Mouse (Mus musculus): ENCODE results near the gene Shisa6. TPM values are rescaled to one million over a fixed set of nuclear protein-coding genes. Genes with fewer than 3 reads are reported as not detected.
"Not testable (repeated sequence)": the region's sequence is repeated elsewhere in the genome, so short reads cannot be mapped to it uniquely, and the experiment has no call there.

Shisa6 gene
- polyA plus RNA-seq, 1 experiment from 2014 or later = 2.9 TPM

DNA sequence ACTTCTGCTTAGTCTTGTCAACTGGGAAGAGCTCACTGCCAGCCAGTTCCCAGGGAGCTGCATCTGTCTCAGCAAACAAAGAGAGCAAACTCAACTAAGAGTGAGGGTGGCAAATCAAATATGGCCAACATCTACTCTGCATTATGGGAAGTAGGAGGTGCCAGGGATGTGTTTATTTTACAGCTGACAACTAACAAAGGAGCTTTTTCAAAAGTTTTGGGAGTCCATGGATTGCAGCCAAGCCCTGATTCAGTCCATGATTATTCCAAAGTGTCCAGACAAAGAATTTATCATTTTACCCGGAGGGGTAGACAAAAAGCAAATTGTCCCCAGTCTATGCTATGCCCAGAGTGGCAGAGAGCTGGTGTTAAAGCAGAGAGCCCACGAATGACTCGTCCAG lies 107.5 kb downstream of the Shisa6 start:
- H3K9ac ChIP-seq (replicated peaks; ENCODE audit: low read length) = no peak overlapping the region
- ATAC-seq (ENCODE audit: low FRiP score, low TSS enrichment) = no peak
- H3K9me3 ChIP-seq (ENCODE audit: control insufficient read depth, low read length) = no peaks in the 10 kb centered on the region
- DNase-seq = no peak
- no peaks in the 10 kb centered on the region for H3K4me1 ChIP-seq (ENCODE audit: control insufficient read depth, insufficient read depth, low read length)
- no peaks in the 10 kb centered on the region for H3K27me3 ChIP-seq (ENCODE audit: control insufficient read depth, insufficient read depth, low read length)
- WGBS = 55% methylated on average over 3 of the region's 3 CpGs
- H3K36me3 ChIP-seq (ENCODE audit: control insufficient read depth, insufficient read depth, low read length) = no peaks in the 10 kb centered on the region
- no peak overlapping the region for H3K27ac ChIP-seq (replicated peaks; ENCODE audit: low read depth, low read length)
- H3K4me2 ChIP-seq (ENCODE audit: low read length) = no peak overlapping the region
- no peak overlapping the region for H3K4me3 ChIP-seq (replicated peaks; ENCODE audit: low read depth, low read length)

DNA sequence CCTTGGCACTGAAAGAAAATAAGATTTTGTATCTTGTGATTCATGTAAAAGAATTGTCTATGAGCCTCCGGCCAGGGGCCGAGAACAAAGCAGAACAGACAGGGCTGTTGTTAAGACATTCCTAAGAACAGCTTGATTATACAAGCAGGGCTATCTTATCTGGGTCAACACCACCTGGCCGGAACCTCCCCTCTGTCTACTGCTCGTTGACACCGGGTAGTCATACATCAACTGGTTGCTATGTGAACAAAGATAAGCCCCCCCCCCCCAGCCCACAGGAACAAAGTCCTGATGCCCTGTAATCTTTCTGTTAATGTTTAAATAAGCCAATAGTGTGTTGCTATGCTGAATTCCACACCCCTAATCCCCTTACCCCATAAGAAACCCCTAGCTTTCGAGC lies 117.0 kb downstream of the Shisa6 start:
- H3K27ac ChIP-seq (replicated peaks; ENCODE audit: low read depth, low read length); H3K9ac ChIP-seq (replicated peaks; ENCODE audit: low read length); H3K27me3 ChIP-seq (ENCODE audit: control insufficient read depth, insufficient read depth, low read length); H3K36me3 ChIP-seq (ENCODE audit: control insufficient read depth, insufficient read depth, low read length); H3K4me1 ChIP-seq (ENCODE audit: control insufficient read depth, insufficient read depth, low read length); H3K9me3 ChIP-seq (ENCODE audit: control insufficient read depth, low read length); ATAC-seq (ENCODE audit: low FRiP score, low TSS enrichment); H3K4me3 ChIP-seq (replicated peaks; ENCODE audit: low read depth, low read length); DNase-seq; H3K4me2 ChIP-seq (ENCODE audit: low read length): not testable (repeated sequence)
- WGBS = 88% methylated on average over 6 of the region's 6 CpGs

DNA sequence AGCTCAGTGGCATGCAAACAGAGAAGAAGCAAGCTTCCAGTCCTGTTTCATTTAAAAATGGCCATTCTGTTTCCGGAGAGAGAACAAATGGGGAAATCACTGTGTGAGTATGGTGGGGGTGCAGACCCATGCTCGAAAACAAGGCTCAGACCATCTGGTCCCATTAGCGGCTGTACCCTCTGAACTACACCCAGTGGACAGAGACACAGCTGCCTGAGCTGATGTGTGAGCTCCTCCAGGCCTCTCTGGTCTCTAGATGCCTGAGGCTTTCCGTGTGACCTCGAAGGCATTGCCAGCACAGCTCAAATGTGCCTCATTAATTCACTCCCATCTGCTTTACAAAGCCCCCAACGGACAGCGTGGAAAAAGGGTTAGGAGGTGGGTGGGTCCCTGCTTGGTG lies 125.7 kb downstream of the Shisa6 start:
- H3K4me3 ChIP-seq (replicated peaks; ENCODE audit: low read depth, low read length) = no peak overlapping the region
- ATAC-seq (ENCODE audit: low FRiP score, low TSS enrichment) (no peak), DNase-seq (no peak)
- no peak overlapping the region for H3K4me2 ChIP-seq (ENCODE audit: low read length)
- no peak overlapping the region for H3K9ac ChIP-seq (replicated peaks; ENCODE audit: low read length)
- H3K36me3 ChIP-seq (ENCODE audit: control insufficient read depth, insufficient read depth, low read length) = no peaks in the 10 kb centered on the region
- H3K4me1 ChIP-seq (ENCODE audit: control insufficient read depth, insufficient read depth, low read length) = 0 out of 2 replicates have a peak, but pooled peaks cover 5% of the 10 kb centered on the region
- H3K9me3 ChIP-seq (ENCODE audit: control insufficient read depth, low read length) = no peaks in the 10 kb centered on the region
- 32% methylated on average over 7 of the region's 7 CpGs for WGBS
- no peak overlapping the region for H3K27ac ChIP-seq (replicated peaks; ENCODE audit: low read depth, low read length)
- H3K27me3 ChIP-seq (ENCODE audit: control insufficient read depth, insufficient read depth, low read length) = no peaks in the 10 kb centered on the region

DNA sequence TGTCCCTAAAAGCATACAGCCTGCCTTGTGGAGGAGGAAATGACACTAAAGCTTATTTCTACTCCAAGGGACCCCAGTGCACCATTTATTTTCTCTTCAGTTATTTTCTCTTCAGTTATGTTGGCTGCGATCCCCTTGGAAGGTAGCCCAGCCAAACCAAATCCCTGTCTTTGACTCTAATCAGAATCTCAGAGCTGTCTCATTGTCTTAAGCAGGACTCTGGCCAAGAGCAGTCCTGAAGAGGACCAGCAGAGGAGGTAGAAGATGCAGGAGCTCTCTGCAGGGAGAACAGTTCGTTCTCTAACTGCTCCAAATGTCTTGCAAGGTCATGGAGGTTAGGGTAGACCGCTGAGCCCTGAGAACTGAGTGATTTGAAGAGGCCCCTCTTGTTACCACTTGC lies 138.2 kb downstream of the Shisa6 start:
- Histone ChIP-seq H3K4me1 (ENCODE audit: control insufficient read depth, insufficient read depth, low read length) (no peaks in the 10 kb centered on the region), H3K4me2 (ENCODE audit: low read length) (no peak overlapping the region), H3K4me3 (replicated peaks; ENCODE audit: low read depth, low read length) (no peak overlapping the region), H3K36me3 (ENCODE audit: control insufficient read depth, insufficient read depth, low read length) (no peaks in the 10 kb centered on the region), H3K9ac (replicated peaks; ENCODE audit: low read length) (no peak overlapping the region), H3K27ac (replicated peaks; ENCODE audit: low read depth, low read length) (no peak overlapping the region), H3K27me3 (ENCODE audit: control insufficient read depth, insufficient read depth, low read length) (no peaks in the 10 kb centered on the region), H3K9me3 (ENCODE audit: control insufficient read depth, low read length) (no peaks in the 10 kb centered on the region)
- ATAC-seq (ENCODE audit: low FRiP score, low TSS enrichment) (no peak), DNase-seq (peak; percentile 31)
- WGBS = 71% methylated on average over 3 of the region's 3 CpGs

DNA sequence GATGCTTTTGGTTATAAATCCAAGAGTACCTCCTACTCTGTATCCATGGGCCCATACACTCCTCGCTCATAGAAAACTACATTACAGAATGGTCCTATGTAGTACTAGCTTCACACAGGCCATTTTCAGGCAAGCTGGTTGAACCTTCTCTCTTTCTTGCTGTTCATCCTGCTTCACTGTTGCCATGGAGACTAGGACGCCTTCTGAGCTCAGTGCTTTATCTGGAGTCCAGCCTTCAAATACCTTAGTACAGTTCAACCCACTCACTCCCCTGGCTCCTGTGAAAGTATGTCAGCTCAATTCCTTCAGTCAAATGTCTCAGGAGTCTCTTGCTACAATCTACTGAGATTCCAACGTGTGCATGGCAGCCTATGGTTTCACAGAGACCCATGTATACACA lies 154.0 kb downstream of the Shisa6 start:
- peak; percentile 51 for DNase-seq
- no peaks in the 10 kb centered on the region for H3K9me3 ChIP-seq (ENCODE audit: control insufficient read depth, low read length)
- 66% methylated on average over 3 of the region's 3 CpGs for WGBS

DNA sequence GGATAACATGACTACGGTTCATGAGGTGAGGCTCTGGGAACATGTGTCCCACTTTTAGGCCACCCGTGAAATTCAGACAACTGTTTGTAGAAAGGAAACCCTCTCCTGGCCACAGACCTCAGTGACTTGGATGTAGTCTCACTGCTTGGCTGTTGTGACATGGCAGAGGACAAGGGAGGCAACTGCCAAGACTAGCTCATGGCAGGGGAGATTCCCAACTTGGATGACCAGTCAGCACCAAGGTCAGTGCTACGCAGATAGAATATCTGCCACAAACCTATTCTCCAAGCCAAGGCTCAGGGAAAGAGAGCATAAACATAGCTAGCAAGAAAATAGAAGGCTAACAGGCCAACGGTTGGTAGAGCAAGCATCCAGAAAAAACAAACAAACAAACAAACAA lies 156.0 kb downstream of the Shisa6 start:
- no peak overlapping the region for H3K4me3 ChIP-seq (replicated peaks; ENCODE audit: low read depth, low read length)
- H3K9me3 ChIP-seq (ENCODE audit: control insufficient read depth, low read length) = no peaks in the 10 kb centered on the region
- H3K27ac ChIP-seq (replicated peaks; ENCODE audit: low read depth, low read length) = no peak overlapping the region
- H3K4me1 ChIP-seq (ENCODE audit: control insufficient read depth, insufficient read depth, low read length) = no peaks in the 10 kb centered on the region
- 93% methylated on average over 4 of the region's 4 CpGs for WGBS
- H3K36me3 ChIP-seq (ENCODE audit: control insufficient read depth, insufficient read depth, low read length) = no peaks in the 10 kb centered on the region
- no peak for DNase-seq
- ATAC-seq (ENCODE audit: low FRiP score, low TSS enrichment) = no peak
- H3K27me3 ChIP-seq (ENCODE audit: control insufficient read depth, insufficient read depth, low read length) = no peaks in the 10 kb centered on the region
- H3K4me2 ChIP-seq (ENCODE audit: low read length) = no peak overlapping the region
- H3K9ac ChIP-seq (replicated peaks; ENCODE audit: low read length) = no peak overlapping the region

More for the DNA sequence above, 154.0 kb downstream of the Shisa6 start:
- Histone ChIP-seq H3K4me3 (replicated peaks; ENCODE audit: low read depth, low read length) (no peak overlapping the region), H3K4me2 (ENCODE audit: low read length) (no peak overlapping the region), H3K27ac (replicated peaks; ENCODE audit: low read depth, low read length) (no peak overlapping the region), H3K27me3 (ENCODE audit: control insufficient read depth, insufficient read depth, low read length) (no peaks in the 10 kb centered on the region), H3K36me3 (ENCODE audit: control insufficient read depth, insufficient read depth, low read length) (no peaks in the 10 kb centered on the region), H3K9ac (replicated peaks; ENCODE audit: low read length) (no peak overlapping the region), H3K4me1 (ENCODE audit: control insufficient read depth, insufficient read depth, low read length) (no peaks in the 10 kb centered on the region)
- no peak for ATAC-seq (ENCODE audit: low FRiP score, low TSS enrichment)

DNA sequence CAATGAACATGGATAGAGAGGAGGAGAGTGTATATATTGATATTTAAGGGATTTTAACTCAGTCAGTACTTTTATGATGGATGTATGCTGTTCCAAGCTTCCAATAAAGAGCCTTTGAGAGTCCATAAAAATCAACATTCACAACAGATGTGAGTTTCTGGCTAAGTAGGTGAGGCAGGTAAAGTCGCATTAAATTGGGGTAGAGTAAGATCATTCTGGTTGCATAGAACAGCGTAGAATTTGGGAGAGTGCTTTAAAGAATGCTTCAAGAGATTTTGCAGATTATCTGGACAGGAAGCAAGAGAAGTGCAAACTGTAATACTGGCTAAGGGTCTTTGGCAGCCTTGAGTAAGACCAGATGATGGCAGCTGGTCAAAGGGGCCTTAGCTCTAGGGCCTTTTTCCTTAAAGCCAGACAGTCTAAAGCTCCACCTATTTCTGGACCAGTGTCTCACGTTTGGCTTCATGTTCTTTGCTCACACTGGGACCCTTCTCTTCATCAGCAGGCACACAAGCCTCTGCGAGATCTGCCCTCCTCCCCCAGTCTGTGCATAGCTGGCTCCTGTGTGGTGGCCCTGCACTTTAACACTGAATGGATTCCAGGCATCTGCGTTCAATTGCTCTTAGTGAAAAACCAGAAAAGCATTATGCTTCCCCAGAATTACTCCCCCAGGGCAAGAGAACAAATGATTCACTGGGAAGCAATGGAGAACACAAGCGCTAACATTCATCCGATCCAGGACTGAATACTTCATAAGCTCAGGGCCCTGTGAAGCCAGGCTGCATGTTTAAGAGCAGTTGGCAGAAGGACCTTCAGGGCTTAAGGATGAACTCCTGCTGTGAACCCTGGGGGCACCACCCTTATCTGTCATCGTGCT lies 158.7 kb downstream of the Shisa6 start:
- Histone ChIP-seq H3K4me1 (ENCODE audit: control insufficient read depth, insufficient read depth, low read length) (no peaks in the 10 kb centered on the region), H3K27ac (replicated peaks; ENCODE audit: low read depth, low read length) (no peak overlapping the region), H3K4me2 (ENCODE audit: low read length) (no peak overlapping the region), H3K27me3 (ENCODE audit: control insufficient read depth, insufficient read depth, low read length) (no peaks in the 10 kb centered on the region), H3K36me3 (ENCODE audit: control insufficient read depth, insufficient read depth, low read length) (no peaks in the 10 kb centered on the region), H3K4me3 (replicated peaks; ENCODE audit: low read depth, low read length) (no peak overlapping the region), H3K9me3 (ENCODE audit: control insufficient read depth, low read length) (no peaks in the 10 kb centered on the region), H3K9ac (replicated peaks; ENCODE audit: low read length) (no peak overlapping the region)
- DNase-seq (peak; percentile 4), ATAC-seq (ENCODE audit: low FRiP score, low TSS enrichment) (no peak)
- WGBS = 65% methylated on average over 8 of the region's 8 CpGs

DNA sequence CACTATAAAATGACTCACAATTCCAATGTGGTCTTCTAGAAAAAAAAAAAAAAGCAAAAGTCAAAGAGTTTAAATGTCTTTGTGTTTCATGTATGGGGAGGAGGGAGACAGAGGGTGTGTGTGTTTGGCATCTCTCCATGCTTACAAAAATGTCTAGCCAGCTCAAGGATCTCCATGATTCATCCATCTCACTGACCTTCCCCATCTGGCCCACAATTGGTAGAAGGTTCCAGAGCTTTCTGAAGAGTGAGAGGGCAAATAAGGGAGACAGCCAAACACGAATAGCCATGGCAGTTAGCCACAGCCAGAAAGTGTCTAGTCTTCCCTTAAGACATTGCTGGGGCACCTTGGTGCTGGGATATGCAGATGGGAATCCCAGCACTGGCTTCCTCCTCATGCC lies 166.0 kb downstream of the Shisa6 start:
- 79% methylated on average over 1 of the region's 1 CpGs for WGBS
- H3K9me3 ChIP-seq (ENCODE audit: control insufficient read depth, low read length) = no peaks in the 10 kb centered on the region
- no peak overlapping the region for H3K9ac ChIP-seq (replicated peaks; ENCODE audit: low read length)
- ATAC-seq (ENCODE audit: low FRiP score, low TSS enrichment) = no peak
- H3K36me3 ChIP-seq (ENCODE audit: control insufficient read depth, insufficient read depth, low read length) = no peaks in the 10 kb centered on the region
- DNase-seq = no peak
- no peak overlapping the region for H3K27ac ChIP-seq (replicated peaks; ENCODE audit: low read depth, low read length)
- H3K4me1 ChIP-seq (ENCODE audit: control insufficient read depth, insufficient read depth, low read length) = no peaks in the 10 kb centered on the region
- H3K27me3 ChIP-seq (ENCODE audit: control insufficient read depth, insufficient read depth, low read length) = no peaks in the 10 kb centered on the region
- no peak overlapping the region for H3K4me2 ChIP-seq (ENCODE audit: low read length)
- no peak overlapping the region for H3K4me3 ChIP-seq (replicated peaks; ENCODE audit: low read depth, low read length)

DNA sequence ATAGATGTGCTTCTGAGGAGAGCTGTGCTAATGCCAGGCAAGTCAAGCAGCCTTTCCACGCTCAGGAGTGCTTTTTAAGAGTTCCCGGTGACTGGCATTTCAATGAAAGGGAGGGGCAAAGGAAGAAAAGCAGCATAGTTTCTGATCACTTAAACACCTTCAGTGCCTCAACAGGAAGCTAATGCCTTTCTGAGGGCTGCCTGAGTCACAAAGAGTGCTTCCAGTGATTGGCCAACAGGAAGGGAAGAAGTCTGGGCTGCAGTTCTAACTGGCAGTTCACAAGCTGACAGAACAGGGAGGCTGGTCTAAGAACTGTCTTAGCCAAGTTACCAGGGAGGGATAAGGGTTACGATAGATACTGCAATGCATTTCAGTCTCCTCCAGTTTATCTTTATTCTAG lies 180.9 kb downstream of the Shisa6 start:
- H3K4me3 ChIP-seq (replicated peaks; ENCODE audit: low read depth, low read length) = no peak overlapping the region
- H3K27ac ChIP-seq (replicated peaks; ENCODE audit: low read depth, low read length) = no peak overlapping the region
- H3K36me3 ChIP-seq (ENCODE audit: control insufficient read depth, insufficient read depth, low read length) = no peaks in the 10 kb centered on the region
- no peaks in the 10 kb centered on the region for H3K4me1 ChIP-seq (ENCODE audit: control insufficient read depth, insufficient read depth, low read length)
- no peak overlapping the region for H3K4me2 ChIP-seq (ENCODE audit: low read length)
- no peak overlapping the region for H3K9ac ChIP-seq (replicated peaks; ENCODE audit: low read length)
- DNase-seq (no peak), ATAC-seq (ENCODE audit: low FRiP score, low TSS enrichment) (no peak)
- H3K9me3 ChIP-seq (ENCODE audit: control insufficient read depth, low read length) = no peaks in the 10 kb centered on the region
- no peaks in the 10 kb centered on the region for H3K27me3 ChIP-seq (ENCODE audit: control insufficient read depth, insufficient read depth, low read length)
- 61% methylated on average over 3 of the region's 3 CpGs for WGBS
